Mouse (Mus musculus): ENCODE measurements at regions not wholly inside any gene's neighbourhood (a gene's known extent, or its start where the extent isn't known, plus 50 kb on each side); places are given as distances from the start of the nearest gene placed in this dataset.
A peak's percentile ranks its signal among the peaks of the same experiment; 100 is the strongest.

DNA sequence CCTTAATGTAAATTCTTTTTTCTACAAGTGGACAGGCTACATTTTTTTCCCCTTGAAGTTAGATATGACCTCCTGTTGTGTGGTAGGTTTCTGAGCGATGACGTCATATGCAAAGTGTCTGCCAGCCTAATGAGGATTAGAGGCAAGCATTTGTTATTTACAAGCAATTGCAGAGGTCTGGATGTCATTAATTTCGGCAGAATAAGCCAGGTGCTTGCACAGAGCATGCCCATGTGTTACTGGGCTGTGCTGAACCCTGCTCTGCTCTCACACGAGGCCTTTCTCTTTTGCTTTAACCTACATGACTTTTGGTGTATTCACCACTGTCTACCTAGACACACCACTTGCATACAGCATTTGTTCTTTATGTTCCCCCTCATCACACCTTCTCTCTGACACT lies 316.5 kb downstream of the Mef2c start:
- intact Hi-C loops (cut with DNase I), result no loop called here

DNA sequence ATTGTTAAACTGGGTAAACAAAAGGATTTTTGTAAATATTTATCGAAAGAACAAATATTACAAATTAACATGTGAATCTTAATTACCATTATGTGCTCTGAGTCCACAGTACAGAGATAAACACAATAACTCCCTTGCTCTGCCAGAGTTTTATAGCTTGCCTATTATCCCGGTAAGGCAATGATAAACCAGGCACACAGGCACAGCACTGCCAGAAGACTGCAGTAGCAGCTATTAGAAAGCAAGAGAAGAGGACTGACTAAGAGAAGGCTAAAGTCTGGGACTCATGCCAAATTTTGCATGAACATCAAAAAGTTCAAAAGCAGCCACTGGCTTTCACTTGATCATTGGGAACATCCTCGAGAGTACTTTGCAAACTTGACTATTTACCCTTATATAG lies 316.9 kb downstream of the Mef2c start:
- intact Hi-C loops (cut with DNase I), result no loop called here

More for the DNA sequence above, 316.5 kb downstream of the Mef2c start:
- no peak for DNase-seq (ENCODE audit: low spot score in 2 of 2)

DNA sequence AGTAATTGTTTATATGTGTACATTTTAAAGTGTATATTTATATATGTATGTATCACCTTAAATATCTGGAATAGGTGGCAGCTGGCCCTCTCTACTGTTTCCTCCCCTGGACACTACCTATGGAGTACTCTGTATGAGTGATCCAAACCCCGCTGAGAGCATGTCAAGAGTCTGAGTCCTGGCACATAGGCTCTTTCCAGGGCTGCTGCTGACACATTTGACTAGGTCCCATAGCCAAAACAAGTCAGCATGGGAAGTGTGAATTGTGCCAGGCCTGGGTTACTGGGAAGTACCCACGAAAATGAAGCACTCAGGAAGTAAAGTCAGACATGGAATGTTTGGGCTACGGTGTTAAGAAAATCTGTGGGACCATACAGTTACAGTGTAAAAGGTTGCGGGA lies 321.1 kb downstream of the Mef2c start:
- no peak for DNase-seq (ENCODE audit: low spot score in 2 of 2)
- intact Hi-C loops (cut with DNase I), result no loop called here

More for the DNA sequence above, 316.9 kb downstream of the Mef2c start:
- DNase-seq (ENCODE audit: low spot score in 2 of 2), result no peak

DNA sequence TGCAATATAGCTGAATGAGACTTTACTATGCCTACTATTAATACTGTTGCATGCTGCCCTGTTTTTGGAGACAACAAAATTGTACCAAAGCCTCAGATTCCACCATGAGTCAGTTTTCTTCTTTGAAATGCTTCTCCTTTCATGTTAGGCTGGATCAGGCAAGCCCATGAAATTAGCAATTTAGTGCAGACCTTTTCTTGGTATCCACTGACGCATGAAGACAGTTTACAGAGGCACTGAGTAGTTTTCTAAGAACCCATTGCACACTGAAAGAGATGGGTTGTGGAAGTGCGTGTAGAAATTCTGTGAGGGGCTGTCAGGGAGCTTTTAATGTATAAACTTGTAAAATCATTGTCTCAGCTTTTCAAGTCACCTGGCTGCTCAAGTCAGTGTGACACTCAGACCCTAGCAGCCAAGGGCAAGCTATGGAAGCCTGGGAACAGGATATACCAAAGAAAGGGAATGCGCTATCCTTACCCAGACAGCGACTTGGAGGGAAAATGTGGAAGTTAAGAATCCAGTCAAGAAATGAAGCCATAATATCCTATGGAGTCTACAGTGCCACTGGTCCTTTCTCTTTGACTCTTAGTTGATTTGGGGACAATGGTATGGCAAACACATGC lies 323.1 kb downstream of the Mef2c start:
- DNase-seq (ENCODE audit: low spot score in 2 of 2), result no peak
- intact Hi-C loops (cut with DNase I), result no loop called here

DNA sequence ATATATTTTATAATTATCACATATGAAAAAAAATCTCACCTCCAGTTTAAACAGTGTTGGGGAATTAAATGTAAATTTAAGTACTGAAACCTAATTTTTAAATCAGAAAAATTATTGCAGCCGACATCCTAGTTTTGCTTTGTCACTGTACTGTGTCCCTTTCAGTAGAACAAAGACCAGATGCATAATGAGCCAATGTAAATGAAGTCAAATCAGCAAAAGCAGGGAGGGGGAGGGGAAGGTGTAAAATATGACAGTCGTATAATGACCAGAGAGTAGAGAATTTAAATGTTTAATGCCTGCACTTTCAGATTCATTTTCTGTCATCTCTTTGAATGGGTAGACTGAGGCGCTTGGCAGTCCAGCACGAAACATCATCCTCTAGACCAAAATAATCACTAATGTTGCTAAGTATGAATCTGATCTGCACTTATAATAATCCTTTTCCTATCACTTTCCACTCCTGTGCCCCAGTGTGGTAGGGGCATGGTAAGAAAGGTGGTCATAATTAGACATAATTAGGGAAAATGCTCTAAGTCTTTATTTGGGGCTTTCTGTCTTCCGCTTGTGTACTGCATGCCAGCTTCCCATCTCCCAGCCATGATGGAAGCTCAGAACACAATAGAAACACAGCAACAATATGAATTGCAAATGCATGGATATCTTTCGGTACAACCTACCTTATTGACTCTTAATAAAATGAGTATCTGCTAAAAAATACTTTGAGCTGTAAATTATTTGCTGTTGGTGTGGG lies 356.0 kb upstream of the Tmem161b start:
- no peak for DNase-seq (ENCODE audit: low spot score in 2 of 2)
- intact Hi-C loops (cut with DNase I), result loop anchor here (5.0 kb wide), 1 partner anchor 191 kb away; no protein-coding TSS in a partner anchor

DNA sequence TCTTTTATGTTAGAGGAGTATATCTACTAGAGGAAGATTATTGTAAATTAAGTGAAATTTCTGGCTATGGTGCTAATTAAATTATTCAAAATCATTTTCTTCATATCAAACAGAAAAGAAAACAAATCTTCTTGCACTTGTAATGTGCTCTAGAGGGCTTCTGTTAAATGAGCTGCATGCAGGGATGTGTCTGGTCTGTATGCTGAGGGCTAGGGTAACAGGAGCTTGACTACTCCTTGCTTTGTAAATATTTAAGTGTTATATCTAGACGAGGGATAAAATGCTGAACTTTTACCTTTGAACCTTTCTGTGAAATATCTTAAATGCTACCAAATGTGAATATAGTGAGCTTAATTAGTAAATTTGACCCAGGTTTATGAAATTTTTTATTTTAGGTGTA lies 354.9 kb upstream of the Tmem161b start:
- intact Hi-C loops (cut with DNase I), result loop anchor here (5.0 kb wide), 1 partner anchor 190 kb away; no protein-coding TSS in a partner anchor
- no peak for DNase-seq (ENCODE audit: low spot score in 2 of 2)

DNA sequence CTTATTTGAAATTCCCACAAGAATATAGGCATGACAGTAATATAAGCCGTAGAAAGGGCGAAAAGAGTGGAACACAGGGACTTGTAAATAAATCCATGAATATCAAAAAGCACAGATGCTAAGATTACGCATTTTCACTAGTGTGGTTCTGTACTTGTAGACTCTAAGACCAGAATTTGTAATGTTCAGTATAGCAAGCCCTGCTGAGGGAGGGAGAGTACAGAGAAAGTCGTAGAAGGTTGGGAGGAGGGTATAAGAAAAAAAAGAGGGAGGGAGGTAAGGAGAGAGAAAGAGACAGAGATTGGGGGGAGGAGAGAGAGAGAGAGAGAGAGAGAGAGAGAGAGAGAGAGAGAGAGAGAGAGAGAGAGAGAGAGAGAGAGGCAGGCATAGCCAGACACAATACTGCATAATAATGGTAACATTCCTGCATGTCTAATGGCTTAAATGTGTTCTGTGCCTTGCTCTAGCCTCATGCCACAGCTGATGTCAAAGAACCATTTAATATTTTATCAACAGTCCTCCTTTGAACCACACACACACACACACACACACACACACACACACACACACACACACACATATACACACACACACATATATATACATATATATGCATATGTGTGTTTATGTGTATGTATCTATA lies 354.1 kb upstream of the Tmem161b start:
- no peak for DNase-seq (ENCODE audit: low spot score in 2 of 2)
- intact Hi-C loops (cut with DNase I), result loop anchor here (5.0 kb wide), 1 partner anchor 189 kb away; no protein-coding TSS in a partner anchor

DNA sequence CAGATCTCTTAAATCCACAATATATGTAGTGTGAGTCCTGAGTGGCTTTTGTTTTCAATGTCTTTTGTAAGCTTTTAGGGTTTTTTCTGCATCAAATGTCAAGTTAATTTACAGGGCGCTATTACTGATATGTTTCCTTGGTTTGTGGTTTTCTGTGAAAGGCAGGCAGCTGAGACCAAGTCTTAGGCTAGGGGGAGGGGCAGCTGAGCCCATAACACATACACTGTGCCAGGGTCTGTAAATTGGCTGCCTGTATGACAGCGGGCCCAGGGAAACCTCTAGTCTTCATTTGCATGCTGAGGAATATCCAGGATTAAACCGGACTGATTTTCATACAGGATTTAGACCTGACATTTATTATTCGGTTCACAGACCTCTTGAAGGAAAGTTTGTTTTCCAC lies 353.2 kb upstream of the Tmem161b start:
- intact Hi-C loops (cut with DNase I), result loop anchor here (5.0 kb wide), 1 partner anchor 188 kb away; no protein-coding TSS in a partner anchor
- DNase-seq (ENCODE audit: low spot score in 2 of 2), result no peak

DNA sequence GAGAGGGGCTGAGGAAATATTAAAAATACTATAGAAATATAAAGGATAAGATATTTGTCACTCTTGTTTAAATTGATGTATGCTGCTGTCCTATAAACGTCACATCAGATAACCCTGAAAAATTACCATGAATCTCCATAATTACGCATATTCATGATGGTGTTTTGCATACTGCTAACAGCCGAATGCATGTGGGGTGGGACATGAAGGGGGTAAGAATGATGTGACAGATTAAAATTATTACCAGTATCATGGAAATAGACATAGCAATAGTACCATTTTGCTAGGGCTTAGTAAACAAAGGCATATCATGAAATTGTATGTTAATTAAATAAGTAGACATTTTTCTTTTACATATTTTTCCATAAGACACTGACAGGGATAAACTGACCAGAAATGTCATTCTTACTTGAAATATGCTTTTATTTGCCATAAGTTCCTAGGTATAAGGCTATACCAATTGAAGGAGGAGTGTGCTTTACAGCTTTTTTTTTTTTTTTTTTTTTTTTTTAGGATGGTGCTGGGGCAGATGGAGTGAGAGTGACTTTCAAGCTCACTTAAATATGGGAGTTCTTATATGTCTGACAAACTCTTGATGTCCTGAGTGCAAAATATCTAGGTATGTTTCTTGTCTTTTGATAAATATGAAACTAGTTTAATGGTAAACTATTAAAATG lies 349.8 kb upstream of the Tmem161b start:
- intact Hi-C loops (cut with DNase I), result no loop called here
- DNase-seq (ENCODE audit: low spot score in 2 of 2), result no peak

DNA sequence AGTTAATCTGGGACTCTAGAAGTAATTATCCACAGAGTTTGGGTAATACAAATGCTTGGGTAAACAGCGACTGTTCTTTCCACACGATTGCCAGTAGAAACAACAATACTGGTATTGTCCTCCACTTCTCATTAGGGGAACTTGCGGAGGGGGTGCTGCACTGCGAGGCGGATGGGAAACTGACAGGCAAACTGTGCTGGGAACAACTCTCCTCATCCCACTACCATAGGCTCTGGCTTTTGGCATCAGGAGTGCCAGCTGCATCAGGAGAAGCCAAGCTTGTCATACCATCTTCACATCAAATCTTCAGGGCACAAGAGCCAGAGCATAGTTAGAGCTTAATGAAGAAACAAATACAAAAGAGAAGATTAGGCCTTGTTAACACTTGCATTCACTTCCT lies 349.2 kb upstream of the Tmem161b start:
- peak in 1 of 2 experiments; percentile 8 for DNase-seq (ENCODE audit: low spot score in 2 of 2)
- intact Hi-C loops (cut with DNase I), result no loop called here

DNA sequence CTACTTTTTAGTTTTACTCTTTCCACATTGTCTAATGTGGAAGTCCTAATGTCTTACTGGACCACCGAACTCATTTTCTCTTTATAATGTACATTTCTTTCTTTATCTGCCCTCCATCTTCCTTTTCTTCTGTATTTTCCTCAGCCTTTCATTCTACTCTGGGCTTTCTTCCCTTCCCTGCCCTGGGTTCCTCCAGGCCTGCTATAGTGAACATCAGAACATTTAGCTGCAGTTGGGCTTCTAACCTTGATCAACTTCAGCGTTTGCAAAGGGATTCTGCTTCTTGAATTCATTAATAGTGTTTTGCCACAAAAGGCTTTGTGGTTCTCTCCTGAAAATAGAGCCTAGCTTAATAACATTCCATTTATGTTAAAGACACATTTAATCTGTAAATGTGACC lies 342.5 kb upstream of the Tmem161b start:
- intact Hi-C loops (cut with DNase I), result no loop called here
- DNase-seq (ENCODE audit: low spot score in 2 of 2), result no peak

DNA sequence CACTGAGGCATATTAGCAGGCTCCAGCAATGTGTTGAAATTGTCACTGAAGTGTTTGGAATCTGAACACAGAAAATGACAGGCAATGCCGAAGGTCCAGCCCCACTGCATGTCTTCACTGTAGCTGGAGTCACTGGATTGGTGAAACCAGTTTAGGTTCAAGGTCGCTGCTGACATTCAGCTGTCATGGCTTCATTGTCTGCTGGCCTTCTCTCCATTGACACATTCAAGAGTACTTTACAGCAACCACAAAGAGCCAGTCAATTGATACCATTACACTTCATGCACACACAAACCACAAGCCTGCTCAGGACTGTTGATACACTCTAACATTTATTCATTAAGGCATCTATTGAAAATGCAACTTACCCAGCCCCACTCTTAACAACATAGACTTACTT lies 341.8 kb upstream of the Tmem161b start:
- intact Hi-C loops (cut with DNase I), result no loop called here
- DNase-seq (ENCODE audit: low spot score in 2 of 2), result no peak

DNA sequence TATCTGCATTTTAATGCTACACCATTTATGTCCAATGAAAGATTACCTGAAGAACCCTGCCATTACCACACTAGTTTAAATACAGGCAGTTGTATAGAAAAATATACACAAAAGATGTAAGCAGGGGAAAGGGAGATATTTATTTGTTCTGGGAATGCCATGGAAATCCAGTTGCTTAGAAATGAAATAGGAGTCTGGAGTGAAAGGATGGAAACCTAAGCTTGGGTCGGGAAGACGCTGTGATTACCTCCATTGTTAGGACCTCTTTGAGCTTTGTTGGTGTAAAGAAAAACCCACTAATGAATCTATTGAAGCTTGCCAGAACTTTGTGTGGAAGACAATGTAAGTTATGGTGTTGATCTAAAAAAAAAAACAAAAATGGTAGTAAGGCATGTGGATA lies 341.3 kb upstream of the Tmem161b start:
- intact Hi-C loops (cut with DNase I), result no loop called here
- DNase-seq (ENCODE audit: low spot score in 2 of 2), result no peak

DNA sequence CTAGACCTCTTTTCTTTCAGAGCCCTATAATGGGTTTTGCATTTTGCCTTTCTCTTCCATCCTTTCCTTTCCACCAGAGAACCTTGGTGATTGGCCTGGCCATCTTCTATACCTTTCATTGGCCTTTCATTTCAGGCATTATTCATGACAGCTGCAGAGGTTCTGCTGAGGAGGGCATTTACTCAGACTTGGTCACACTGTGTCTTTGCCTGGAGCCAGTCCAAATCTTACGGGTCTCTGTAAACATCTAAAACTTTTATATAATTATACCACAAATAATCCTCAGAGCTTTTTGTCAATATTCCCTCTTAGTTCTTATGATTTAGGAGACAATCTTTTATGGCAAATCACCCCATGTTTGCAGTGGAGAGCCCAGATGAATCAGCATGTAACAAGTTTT lies 339.3 kb upstream of the Tmem161b start:
- no peak for DNase-seq (ENCODE audit: low spot score in 2 of 2)
- intact Hi-C loops (cut with DNase I), result no loop called here

DNA sequence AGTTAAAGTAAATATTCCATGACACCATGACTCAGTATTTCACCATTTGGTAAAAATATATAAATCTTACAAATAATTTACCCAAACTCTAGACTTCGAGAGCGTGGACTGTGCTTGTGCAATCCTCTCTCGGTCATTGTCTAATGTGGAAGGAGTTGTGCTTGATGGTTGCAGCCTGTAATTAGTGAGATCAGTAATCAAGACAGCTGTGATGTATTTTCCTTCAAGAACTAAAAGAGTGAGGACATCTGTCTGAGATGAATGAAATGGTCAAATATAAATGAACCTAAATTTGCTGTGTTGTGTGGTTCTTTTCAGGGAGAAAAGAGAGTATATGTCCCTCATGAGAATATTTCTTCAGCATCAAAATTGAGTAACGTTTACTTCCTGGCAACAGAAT lies 338.3 kb upstream of the Tmem161b start:
- no peak for DNase-seq (ENCODE audit: low spot score in 2 of 2)
- intact Hi-C loops (cut with DNase I), result no loop called here

DNA sequence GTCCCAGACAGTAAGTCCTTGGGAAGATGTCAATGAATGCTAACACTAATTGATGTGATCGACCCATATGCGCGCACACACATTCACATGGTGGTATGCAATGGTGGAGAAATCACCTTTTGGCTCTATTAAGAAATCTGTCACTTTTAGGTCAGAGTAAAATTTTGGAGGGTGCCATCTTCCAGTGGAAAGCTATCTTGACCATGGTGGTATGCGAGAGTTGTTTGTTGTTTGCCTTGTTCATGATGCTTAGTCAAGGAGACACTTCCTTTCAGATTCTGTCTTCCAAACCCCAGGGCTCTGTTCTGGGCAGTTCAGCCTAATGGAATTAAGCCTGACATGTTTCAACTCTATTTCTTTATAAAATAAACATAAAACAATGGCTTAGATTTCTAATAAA lies 337.9 kb upstream of the Tmem161b start:
- intact Hi-C loops (cut with DNase I), result no loop called here
- DNase-seq (ENCODE audit: low spot score in 2 of 2), result no peak

DNA sequence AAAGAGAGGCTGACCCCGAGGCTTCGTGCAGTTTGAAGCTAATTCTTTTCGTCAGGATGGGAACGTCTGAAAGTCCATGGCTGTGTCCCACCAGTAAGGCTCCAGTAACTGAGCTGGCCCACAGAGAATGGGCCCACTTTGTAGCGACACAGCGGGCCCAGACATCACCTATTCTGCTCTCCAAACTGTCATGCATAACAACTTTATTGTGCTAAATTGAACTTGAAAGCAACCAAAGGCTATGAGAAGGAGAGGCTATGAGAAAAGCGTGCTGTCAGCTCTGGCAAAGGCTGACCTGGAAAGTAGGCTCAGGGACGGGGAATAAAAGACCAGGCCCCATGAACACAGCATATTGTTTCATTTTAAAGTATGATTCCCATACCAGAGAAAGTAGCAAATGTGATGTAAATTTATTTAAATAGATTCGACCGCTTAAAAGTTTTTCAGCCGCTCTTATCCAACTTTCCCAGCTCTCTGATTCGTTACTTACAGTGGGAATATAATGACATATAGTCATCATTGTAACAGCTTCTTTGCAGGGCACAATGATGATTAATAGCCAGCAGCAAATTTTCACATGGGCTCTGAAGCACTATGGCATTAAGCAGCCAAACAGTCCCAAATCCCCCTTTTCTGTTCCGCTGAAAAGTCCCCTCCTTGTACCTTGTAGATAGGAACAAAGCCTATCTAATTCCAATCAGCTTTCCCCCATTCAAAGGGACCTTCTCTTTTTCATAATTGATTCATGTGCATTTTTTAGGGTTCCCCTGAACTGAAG lies 337.1 kb upstream of the Tmem161b start:
- intact Hi-C loops (cut with DNase I), result no loop called here
- DNase-seq (ENCODE audit: low spot score in 2 of 2), result no peak

DNA sequence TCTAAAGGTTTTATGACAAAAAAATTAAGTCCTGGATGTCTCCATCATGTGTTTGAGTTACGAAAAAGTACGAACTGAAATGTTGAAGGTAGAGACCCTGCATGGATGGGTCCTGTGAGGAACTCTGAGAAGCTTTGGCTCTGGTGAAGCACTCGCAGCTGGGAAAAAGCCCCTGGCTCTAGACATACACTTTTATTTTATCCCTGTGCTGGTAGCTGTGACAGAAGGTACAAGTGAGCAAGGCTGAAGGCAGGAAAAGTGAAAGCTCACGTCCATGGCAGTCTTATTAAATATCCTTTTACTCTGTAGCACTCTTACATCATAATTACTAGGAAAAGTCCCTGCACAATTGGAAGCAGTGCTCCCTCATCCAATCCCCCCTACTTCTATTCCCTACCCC lies 336.4 kb upstream of the Tmem161b start:
- intact Hi-C loops (cut with DNase I), result no loop called here
- DNase-seq (ENCODE audit: low spot score in 2 of 2), result no peak

DNA sequence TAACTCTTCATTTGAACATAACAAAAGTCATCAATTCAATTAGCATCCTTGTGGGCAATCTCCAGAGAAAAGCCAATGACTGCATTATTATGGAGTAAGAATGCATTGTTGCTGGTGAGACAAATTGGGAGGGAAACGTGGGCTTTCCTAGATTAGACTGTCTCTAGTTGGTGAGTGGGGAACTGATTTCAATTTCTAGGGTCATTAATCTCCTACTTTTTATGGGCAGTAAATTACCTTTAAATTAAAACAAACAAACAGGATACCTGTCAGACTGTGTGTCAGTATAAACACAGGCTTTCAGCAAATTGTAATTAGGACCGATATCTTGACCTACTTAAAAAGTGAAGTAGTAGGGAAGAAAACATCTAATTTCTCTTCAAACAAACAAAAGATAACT lies 307.4 kb upstream of the Tmem161b start:
- intact Hi-C loops (cut with DNase I), result no loop called here
- DNase-seq (ENCODE audit: low spot score in 2 of 2), result no peak

Data from left cerebral cortex, postnatal 14 days (tissue).